Comparison of ENCODE assay signal across 22 mouse cellular contexts in the genomic region with DNA sequence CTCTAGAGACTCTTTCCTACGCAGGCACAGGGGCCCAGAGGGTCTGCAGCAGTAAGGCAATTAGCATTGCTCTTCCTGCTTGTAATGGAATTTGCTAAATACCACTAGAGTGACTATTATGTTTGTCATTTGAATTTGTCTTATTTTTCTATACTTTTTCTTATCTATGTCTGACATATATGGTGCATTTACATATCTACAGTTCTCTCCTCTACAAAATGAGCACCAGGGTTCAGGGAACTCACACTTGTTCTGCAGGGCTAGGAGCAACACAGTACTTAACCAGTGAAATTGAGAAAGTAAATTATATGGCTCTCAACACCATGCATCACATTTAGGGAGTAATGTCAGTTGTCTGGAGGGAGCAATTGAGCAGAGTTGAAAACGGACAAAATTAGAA. TPM values are rescaled to one million over a fixed set of nuclear protein-coding genes. Genes with fewer than 3 reads are reported as not detected.
A peak's percentile ranks its signal among the peaks of the same experiment; 100 is the strongest.
DNase-seq lines count a peak whose midpoint lies in the region; ATAC-seq and TF ChIP-seq lines count a peak whose summit lies in the region.
"Had no signal": no experiment of that assay in that cellular context is flagged by ENCODE, and none has a peak within 500 bp of the region (broad histone marks: within the 10 kb centered on the region; RNA-seq: fewer than 3 reads in every experiment).

No protein-coding gene starts in this region.

- no peak for DNase-seq in liver
- no peak for DNase-seq in lung, postnatal 25 days (ENCODE audit: low spot score)
- no peak for DNase-seq in stomach, postnatal 0 days (ENCODE audit: low spot score)
- no peak for DNase-seq in left cerebral cortex, adult 9 months (ENCODE audit: low spot score in 2 of 2)
- DNase-seq: adrenal gland, postnatal 10 days; adrenal gland, postnatal 36 days; cerebellum, adult 18-20 months; cerebellum, adult 9-10 months; cerebellum, postnatal 14 days; gastrocnemius, postnatal 10 days; heart, adult 11 months had no signal

- TF ChIP-seq EP300 in stomach, postnatal 0 days (optimal IDR thresholded peaks at IDR 0.05), result no peak

- H3K36me3 ChIP-seq in liver, embryonic 12.5 days, result no peaks in the 10 kb centered on the region
- H3K36me3 ChIP-seq in lung, embryonic 15.5 days, result no peaks in the 10 kb centered on the region
- H3K36me3 ChIP-seq in stomach, embryonic 16.5 days (ENCODE audit: control insufficient read depth, insufficient read depth, low read length), result no peaks in the 10 kb centered on the region
- H3K36me3 ChIP-seq in stomach, postnatal 0 days (ENCODE audit: control insufficient read depth, insufficient read depth, low read length), result no peaks in the 10 kb centered on the region
- H3K36me3 ChIP-seq: forebrain, embryonic 10.5 days; G1E; hindbrain, embryonic 12.5 days had no signal

- no peak overlapping the region for H3K27ac ChIP-seq in liver, embryonic 12.5 days
- peak overlapping the region; percentile 5; the same call in 1 of the 2 replicates for H3K27ac ChIP-seq in lung, embryonic 15.5 days
- H3K27ac ChIP-seq in stomach, embryonic 16.5 days (ENCODE audit: low read length), result peak overlapping the region; percentile 27; the same call in 1 of the 2 replicates
- no peak overlapping the region for H3K27ac ChIP-seq in stomach, postnatal 0 days (replicated peaks)
- H3K27ac ChIP-seq: forebrain, embryonic 10.5 days; forebrain, embryonic 13.5 days; hindbrain, embryonic 12.5 days had no signal

- no peaks in the 10 kb centered on the region for H3K9me3 ChIP-seq in liver, embryonic 12.5 days (replicated peaks)
- H3K9me3 ChIP-seq in lung, embryonic 15.5 days, result no peaks in the 10 kb centered on the region
- no peaks in the 10 kb centered on the region; the same call in 1 of the 2 replicates for H3K9me3 ChIP-seq in stomach, embryonic 16.5 days (replicated peaks; ENCODE audit: control insufficient read depth, low read length)
- H3K9me3 ChIP-seq in stomach, postnatal 0 days (ENCODE audit: control insufficient read depth, low read length), result no peaks in the 10 kb centered on the region
- H3K9me3 ChIP-seq: forebrain, embryonic 13.5 days; hindbrain, embryonic 12.5 days had no signal

- H3K4me1 ChIP-seq in liver, embryonic 12.5 days, result peaks cover 16% of the 10 kb centered on the region
- H3K4me1 ChIP-seq in lung, embryonic 15.5 days, result 0 out of 2 replicates have a peak, but pooled peaks cover 3% of the 10 kb centered on the region
- H3K4me1 ChIP-seq in stomach, embryonic 16.5 days (ENCODE audit: control insufficient read depth, insufficient read depth, low read length), result no peaks in the 10 kb centered on the region
- no peaks in the 10 kb centered on the region for H3K4me1 ChIP-seq in stomach, postnatal 0 days (replicated peaks; ENCODE audit: control insufficient read depth, insufficient read depth)
- H3K4me1 ChIP-seq: forebrain, embryonic 10.5 days; forebrain, embryonic 13.5 days; hindbrain, embryonic 12.5 days had no signal

- TF ChIP-seq CTCF in stomach, postnatal 0 days (IDR thresholded peaks at IDR 0.05; ENCODE audit: low read depth), result no peak

- no peak overlapping the region for H3K4me2 ChIP-seq in liver, embryonic 12.5 days
- H3K4me2 ChIP-seq in lung, embryonic 15.5 days, result no peak overlapping the region
- no peak overlapping the region for H3K4me2 ChIP-seq in stomach, embryonic 16.5 days (ENCODE audit: low read depth, low read length)
- no peak overlapping the region for H3K4me2 ChIP-seq in stomach, postnatal 0 days (replicated peaks; ENCODE audit: low read depth)
- H3K4me2 ChIP-seq: forebrain, embryonic 13.5 days; heart, embryonic 11.5 days; hindbrain, embryonic 12.5 days had no signal

- no peak overlapping the region for H3K9ac ChIP-seq in liver, embryonic 12.5 days
- H3K9ac ChIP-seq in lung, embryonic 15.5 days, result no peak overlapping the region
- H3K9ac ChIP-seq in stomach, embryonic 16.5 days (ENCODE audit: low read length), result no peak overlapping the region
- H3K9ac ChIP-seq in stomach, postnatal 0 days (ENCODE audit: low read length), result no peak overlapping the region
- H3K9ac ChIP-seq: forebrain, embryonic 13.5 days; hindbrain, embryonic 12.5 days had no signal

- H3K27me3 ChIP-seq in liver, embryonic 12.5 days (replicated peaks), result no peaks in the 10 kb centered on the region
- H3K27me3 ChIP-seq in lung, embryonic 15.5 days, result no peaks in the 10 kb centered on the region
- no peaks in the 10 kb centered on the region for H3K27me3 ChIP-seq in stomach, embryonic 16.5 days (ENCODE audit: control insufficient read depth, insufficient read depth, low read length)
- H3K27me3 ChIP-seq in stomach, postnatal 0 days (ENCODE audit: control insufficient read depth, insufficient read depth, low read length), result no peaks in the 10 kb centered on the region
- H3K27me3 ChIP-seq: CH12.LX; forebrain, embryonic 13.5 days; hindbrain, embryonic 12.5 days had no signal

- 52% methylated on average over 2 of the region's 2 CpGs for WGBS in liver, embryonic 12.5 days (ENCODE audit: insufficient replicate concordance)
- WGBS in lung, embryonic 15.5 days, result 42% methylated on average over 2 of the region's 2 CpGs
- WGBS in stomach, embryonic 16.5 days, result 37% methylated on average over 2 of the region's 2 CpGs
- 33% methylated on average over 2 of the region's 2 CpGs for WGBS in stomach, postnatal 0 days

- ATAC-seq in liver, embryonic 12.5 days, result 0 out of 2 replicates have a peak, but pooled peaks have one; percentile 49
- ATAC-seq in lung, embryonic 15.5 days (ENCODE audit: borderline replicate concordance, extremely low read depth, low FRiP score, low TSS enrichment), result no peak
- ATAC-seq in stomach, embryonic 16.5 days (ENCODE audit: insufficient read depth, low FRiP score), result no peak
- ATAC-seq in stomach, postnatal 0 days (ENCODE audit: low FRiP score, low TSS enrichment), result no peak
- ATAC-seq: forebrain, embryonic 13.5 days; forebrain, embryonic 16.5 days; Patski had no signal

- H3K4me3 ChIP-seq in liver, embryonic 12.5 days, result no peak overlapping the region
- H3K4me3 ChIP-seq in lung, embryonic 15.5 days, result no peak overlapping the region
- no peak overlapping the region for H3K4me3 ChIP-seq in stomach, embryonic 16.5 days (replicated peaks; ENCODE audit: low read length)
- H3K4me3 ChIP-seq in stomach, postnatal 0 days (ENCODE audit: low read depth, low read length), result no peak overlapping the region
- H3K4me3 ChIP-seq: forebrain, embryonic 10.5 days; forebrain, embryonic 13.5 days; hindbrain, embryonic 12.5 days had no signal

RNA-seq across cellular contexts. Expression of a gene that starts 21.2 kb away (rescaled TPM):
- 428 and 436 TPM in 2 replicates for polyA plus RNA-seq in liver, embryonic 12.5 days (2016; fragmentation: Nextera tagmentation; extraction: Ambion mirVana)
- 53.1 and 53.7 TPM in 2 replicates for polyA plus RNA-seq in lung, embryonic 15.5 days (2015; fragmentation: Nextera tagmentation; extraction: Ambion mirVana)
- polyA plus RNA-seq in stomach, embryonic 16.5 days (2015; fragmentation: Nextera tagmentation; extraction: Ambion mirVana), result 181 and 183 TPM in 2 replicates
- 132 and 133 TPM in 2 replicates for polyA plus RNA-seq in stomach, postnatal 0 days (2015; fragmentation: Nextera tagmentation; extraction: Ambion mirVana)

Comparison
In these comparisons a context has a peak if more than half of its experiments do, and no peak if none do; other contexts are left out.
1. H3K27ac ChIP-seq: peak in lung, embryonic 15.5 days (single experiment) and stomach, embryonic 16.5 days (single experiment); none in liver, embryonic 12.5 days (single experiment) and stomach, postnatal 0 days (single experiment).